ENCODE assay signal across 11 mouse cellular contexts in genomic region chr3:86818001-86818585, GRCm38 (mm10).
DNase-seq lines count a peak whose midpoint lies in the region; ATAC-seq and TF ChIP-seq lines count a peak whose summit lies in the region.
"Had no signal": no experiment of that assay in that cellular context is flagged by ENCODE, and none has a peak within 500 bp of the region (broad histone marks: within the 10 kb centered on the region; RNA-seq: fewer than 3 reads in every experiment).

No protein-coding gene starts in this region.

- no peak for TF ChIP-seq POLR2A in lung, adult 2 months (IDR thresholded peaks at IDR 0.05; ENCODE audit: borderline replicate concordance, extremely low read depth, low read depth, low read length)

- H3K4me3 ChIP-seq in lung, embryonic 14.5 days (ENCODE audit: low read depth, low read length) = no peak overlapping the region
- H3K4me3 ChIP-seq in lung, adult 2 months (replicated peaks; ENCODE audit: extremely low read depth, low read depth, low read length) = no peak overlapping the region
- H3K4me3 ChIP-seq in forebrain, embryonic 14.5 days (ENCODE audit: low read depth, low read length) = no peak overlapping the region
- no peak overlapping the region for H3K4me3 ChIP-seq in midbrain, embryonic 14.5 days (replicated peaks; ENCODE audit: low read depth, low read length)
- H3K4me3 ChIP-seq: heart, embryonic 10.5 days; megakaryocyte, embryonic 14.5 days had no signal

- H3K4me1 ChIP-seq in lung, embryonic 14.5 days (ENCODE audit: insufficient read depth) = peaks cover 5% of the 10 kb centered on the region
- no peaks in the 10 kb centered on the region for H3K4me1 ChIP-seq in lung, adult 2 months (ENCODE audit: control insufficient read depth, insufficient read depth, low read length)
- H3K4me1 ChIP-seq in forebrain, embryonic 14.5 days (ENCODE audit: control insufficient read depth, insufficient read depth, low read length) = peaks cover 10% of the 10 kb centered on the region; the same call in 1 of the 2 replicates
- peaks cover 17% of the 10 kb centered on the region; the same call in 1 of the 2 replicates for H3K4me1 ChIP-seq in midbrain, embryonic 14.5 days (ENCODE audit: control insufficient read depth, insufficient read depth, low read length)

- peak; percentile 86 for ATAC-seq in lung, embryonic 14.5 days (ENCODE audit: insufficient read depth)
- ATAC-seq in forebrain, embryonic 14.5 days = peak; percentile 44; the same call in 1 of the 2 replicates
- ATAC-seq in midbrain, embryonic 14.5 days (ENCODE audit: low FRiP score, low TSS enrichment) = no peak

- no peaks in the 10 kb centered on the region for H3K27me3 ChIP-seq in lung, embryonic 14.5 days (ENCODE audit: insufficient read depth, low read length)
- no peaks in the 10 kb centered on the region for H3K27me3 ChIP-seq in forebrain, embryonic 14.5 days (replicated peaks; ENCODE audit: control insufficient read depth, insufficient read depth, low read length)
- H3K27me3 ChIP-seq in midbrain, embryonic 14.5 days (ENCODE audit: control insufficient read depth, insufficient read depth, low read length) = no peaks in the 10 kb centered on the region

- no peak overlapping the region for H3K4me2 ChIP-seq in lung, embryonic 14.5 days
- no peak overlapping the region for H3K4me2 ChIP-seq in forebrain, embryonic 14.5 days (ENCODE audit: low read length)
- no peak overlapping the region for H3K4me2 ChIP-seq in midbrain, embryonic 14.5 days (ENCODE audit: low read length)

- H3K27ac ChIP-seq in lung, embryonic 14.5 days (ENCODE audit: low read depth) = peak overlapping the region; percentile 71
- H3K27ac ChIP-seq in forebrain, embryonic 14.5 days (ENCODE audit: low read depth, low read length) = 0 out of 2 replicates have a peak overlapping the region, but pooled peaks have one; percentile 49
- H3K27ac ChIP-seq in midbrain, embryonic 14.5 days (replicated peaks; ENCODE audit: low read depth, low read length) = no peak overlapping the region; the same call in 1 of the 2 replicates
- H3K27ac ChIP-seq: heart, embryonic 10.5 days; stomach, postnatal 0 days had no signal

- no peak for TF ChIP-seq CTCF in lung, embryonic 14.5 days (IDR thresholded peaks at IDR 0.05; ENCODE audit: low read depth)
- TF ChIP-seq CTCF in lung, adult 2 months (IDR thresholded peaks at IDR 0.05; ENCODE audit: insufficient read depth, low read length) = no peak

- H3K9ac ChIP-seq in lung, embryonic 14.5 days = no peak overlapping the region
- no peak overlapping the region for H3K9ac ChIP-seq in forebrain, embryonic 14.5 days (ENCODE audit: low read length)
- no peak overlapping the region for H3K9ac ChIP-seq in midbrain, embryonic 14.5 days (replicated peaks; ENCODE audit: low read length)

- no peaks in the 10 kb centered on the region for H3K36me3 ChIP-seq in lung, embryonic 14.5 days (ENCODE audit: insufficient read depth)
- H3K36me3 ChIP-seq in forebrain, embryonic 14.5 days (ENCODE audit: control insufficient read depth, insufficient read depth, low read length) = peaks cover 16% of the 10 kb centered on the region
- peaks cover 29% of the 10 kb centered on the region for H3K36me3 ChIP-seq in midbrain, embryonic 14.5 days (ENCODE audit: control insufficient read depth, insufficient read depth, low read length)
- H3K36me3 ChIP-seq: heart, embryonic 10.5 days had no signal

- DNase-seq in lung, embryonic 14.5 days = peak; percentile 56
- DNase-seq in lung, adult 2 months = no peak
- DNase-seq in cerebellum, adult 8-10 months = peak; percentile 70
- peak; percentile 74 for DNase-seq in forebrain, embryonic 14.5 days (ENCODE audit: low spot score)
- DNase-seq in midbrain, embryonic 14.5 days = peak; percentile 47
- no peak for DNase-seq in heart, adult 18-20 months
- DNase-seq in right cerebral cortex, postnatal 14 days = no peak
- no peak for DNase-seq in layer of hippocampus, adult 9-10 months (ENCODE audit: low spot score)

- WGBS in lung, embryonic 14.5 days = 54% methylated on average over 13 of the region's 13 CpGs
- WGBS in lung, adult 2 months = 63% methylated on average over 13 of the region's 13 CpGs
- WGBS in forebrain, embryonic 14.5 days = 21% methylated on average over 13 of the region's 13 CpGs
- 48% methylated on average over 13 of the region's 13 CpGs for WGBS in midbrain, embryonic 14.5 days

- H3K9me3 ChIP-seq in lung, embryonic 14.5 days (ENCODE audit: low read depth, low read length) = no peaks in the 10 kb centered on the region
- no peaks in the 10 kb centered on the region for H3K9me3 ChIP-seq in forebrain, embryonic 14.5 days (replicated peaks; ENCODE audit: control insufficient read depth, low read length)
- no peaks in the 10 kb centered on the region for H3K9me3 ChIP-seq in midbrain, embryonic 14.5 days (ENCODE audit: control insufficient read depth, low read length)
- H3K9me3 ChIP-seq: heart, embryonic 10.5 days; megakaryocyte, embryonic 14.5 days had no signal

Comparison
In these comparisons a context has a peak if more than half of its experiments do, and no peak if none do; other contexts are left out.
1. DNase-seq: peak in lung, embryonic 14.5 days (single experiment), cerebellum, adult 8-10 months (single experiment), forebrain, embryonic 14.5 days (single experiment) and midbrain, embryonic 14.5 days (single experiment); none in lung, adult 2 months (single experiment), heart, adult 18-20 months (0 of 2), right cerebral cortex, postnatal 14 days (single experiment) and layer of hippocampus, adult 9-10 months (single experiment).